Comparison of ENCODE assay signal across 9 mouse cellular contexts in genomic region chr7:143395113-143395563, GRCm38 (mm10).
DNase-seq lines count a peak whose midpoint lies in the region; ATAC-seq lines count a peak whose summit lies in the region.
"Had no signal": no experiment of that assay in that cellular context is flagged by ENCODE, and none has a peak within 500 bp of the region (broad histone marks: within the 10 kb centered on the region; RNA-seq: fewer than 3 reads in every experiment).

No protein-coding gene starts in this region.

- no peak for DNase-seq in embryonic facial prominence, embryonic 11.5 days (ENCODE audit: low spot score)
- DNase-seq in embryonic facial prominence, embryonic 10.5 days (ENCODE audit: low spot score): no peak
- peak; percentile 45 for DNase-seq in lung, postnatal 14 days
- no peak for DNase-seq in hindbrain, embryonic 11.5 days (ENCODE audit: low spot score)
- DNase-seq in thymus, postnatal 14 days: no peak

- H3K4me3 ChIP-seq in embryonic facial prominence, embryonic 11.5 days (ENCODE audit: low read depth, low read length): no peak overlapping the region
- no peak overlapping the region for H3K4me3 ChIP-seq in embryonic facial prominence, embryonic 10.5 days
- H3K4me3 ChIP-seq in heart, embryonic 12.5 days: no peak overlapping the region
- H3K4me3 ChIP-seq in kidney, embryonic 16.5 days (ENCODE audit: low read length): no peak overlapping the region
- no peak overlapping the region for H3K4me3 ChIP-seq in hindbrain, embryonic 11.5 days (ENCODE audit: low read depth, low read length)
- H3K4me3 ChIP-seq: liver, embryonic 15.5 days had no signal

- H3K9me3 ChIP-seq in embryonic facial prominence, embryonic 11.5 days (replicated peaks; ENCODE audit: control insufficient read depth, low read length): no peaks in the 10 kb centered on the region
- 0 out of 2 replicates have a peak, but pooled peaks cover 8% of the 10 kb centered on the region for H3K9me3 ChIP-seq in embryonic facial prominence, embryonic 10.5 days
- no peaks in the 10 kb centered on the region for H3K9me3 ChIP-seq in heart, embryonic 12.5 days (replicated peaks)
- peaks cover 8% of the 10 kb centered on the region; the same call in 1 of the 2 replicates for H3K9me3 ChIP-seq in kidney, embryonic 16.5 days (ENCODE audit: low read length)
- H3K9me3 ChIP-seq in hindbrain, embryonic 11.5 days (ENCODE audit: control insufficient read depth, low read length): no peaks in the 10 kb centered on the region
- H3K9me3 ChIP-seq: liver, embryonic 15.5 days had no signal

- H3K27me3 ChIP-seq in embryonic facial prominence, embryonic 11.5 days (ENCODE audit: control insufficient read depth, insufficient read depth, low read length): no peaks in the 10 kb centered on the region
- H3K27me3 ChIP-seq in embryonic facial prominence, embryonic 10.5 days (replicated peaks; ENCODE audit: low read depth, poor library complexity, severe bottlenecking): peaks cover 9% of the 10 kb centered on the region; the same call in 1 of the 2 replicates
- no peaks in the 10 kb centered on the region for H3K27me3 ChIP-seq in heart, embryonic 12.5 days (replicated peaks)
- no peaks in the 10 kb centered on the region for H3K27me3 ChIP-seq in kidney, embryonic 16.5 days (ENCODE audit: insufficient read depth, low read length)
- H3K27me3 ChIP-seq in hindbrain, embryonic 11.5 days (ENCODE audit: control insufficient read depth, insufficient read depth, low read length): no peaks in the 10 kb centered on the region
- H3K27me3 ChIP-seq: liver, embryonic 15.5 days had no signal

- no peaks in the 10 kb centered on the region for H3K4me1 ChIP-seq in embryonic facial prominence, embryonic 11.5 days (ENCODE audit: control insufficient read depth, insufficient read depth, low read length)
- peaks cover 13% of the 10 kb centered on the region for H3K4me1 ChIP-seq in embryonic facial prominence, embryonic 10.5 days
- H3K4me1 ChIP-seq in heart, embryonic 12.5 days (replicated peaks): peaks cover 29% of the 10 kb centered on the region
- H3K4me1 ChIP-seq in kidney, embryonic 16.5 days (ENCODE audit: insufficient read depth, low read length): peaks cover 10% of the 10 kb centered on the region
- no peaks in the 10 kb centered on the region for H3K4me1 ChIP-seq in hindbrain, embryonic 11.5 days (replicated peaks; ENCODE audit: control insufficient read depth, insufficient read depth, low read length)

- H3K9ac ChIP-seq in embryonic facial prominence, embryonic 11.5 days (replicated peaks; ENCODE audit: low read length): no peak overlapping the region
- H3K9ac ChIP-seq in heart, embryonic 12.5 days: no peak overlapping the region
- no peak overlapping the region for H3K9ac ChIP-seq in kidney, embryonic 16.5 days (replicated peaks; ENCODE audit: low read length)
- H3K9ac ChIP-seq in hindbrain, embryonic 11.5 days (ENCODE audit: low read depth, low read length): no peak overlapping the region
- H3K9ac ChIP-seq: liver, embryonic 15.5 days had no signal

- ATAC-seq in embryonic facial prominence, embryonic 11.5 days (replicated peaks; ENCODE audit: insufficient number of reproducible peaks, low FRiP score, low TSS enrichment, low read depth): peak; percentile 48; the same call in 1 of the 2 replicates
- ATAC-seq in heart, embryonic 12.5 days (ENCODE audit: insufficient number of reproducible peaks, low FRiP score): peak; percentile 76
- 0 out of 2 replicates have a peak, but pooled peaks have one; percentile 59 for ATAC-seq in kidney, embryonic 16.5 days (ENCODE audit: low FRiP score, low TSS enrichment)
- ATAC-seq in CD4-positive, CD25-positive, alpha-beta regulatory T cell, adult 4 months: no peak
- no peak for ATAC-seq in hindbrain, embryonic 11.5 days (ENCODE audit: low FRiP score)

- WGBS in embryonic facial prominence, embryonic 11.5 days: 65% methylated on average over 9 of the region's 9 CpGs
- 68% methylated on average over 9 of the region's 9 CpGs for WGBS in embryonic facial prominence, embryonic 10.5 days
- 18% methylated on average over 9 of the region's 9 CpGs for WGBS in heart, embryonic 12.5 days
- 59% methylated on average over 9 of the region's 9 CpGs for WGBS in kidney, embryonic 16.5 days
- 69% methylated on average over 9 of the region's 9 CpGs for WGBS in hindbrain, embryonic 11.5 days

- H3K36me3 ChIP-seq in embryonic facial prominence, embryonic 11.5 days (replicated peaks; ENCODE audit: control insufficient read depth, insufficient read depth, low read depth, low read length): no peaks in the 10 kb centered on the region
- H3K36me3 ChIP-seq in embryonic facial prominence, embryonic 10.5 days (replicated peaks): no peaks in the 10 kb centered on the region
- H3K36me3 ChIP-seq in heart, embryonic 12.5 days: peaks cover 3% of the 10 kb centered on the region; the same call in 1 of the 2 replicates
- H3K36me3 ChIP-seq in kidney, embryonic 16.5 days (ENCODE audit: insufficient read depth, low read length): no peaks in the 10 kb centered on the region
- H3K36me3 ChIP-seq in hindbrain, embryonic 11.5 days (ENCODE audit: control insufficient read depth, insufficient read depth, low read length): no peaks in the 10 kb centered on the region
- H3K36me3 ChIP-seq: liver, embryonic 15.5 days had no signal

- H3K4me2 ChIP-seq in embryonic facial prominence, embryonic 11.5 days (ENCODE audit: low read depth, low read length): no peak overlapping the region
- 0 out of 2 replicates have a peak overlapping the region, but pooled peaks have one; percentile 8 for H3K4me2 ChIP-seq in heart, embryonic 12.5 days
- no peak overlapping the region for H3K4me2 ChIP-seq in kidney, embryonic 16.5 days (replicated peaks; ENCODE audit: low read depth, low read length)
- H3K4me2 ChIP-seq in hindbrain, embryonic 11.5 days (replicated peaks; ENCODE audit: low read depth, low read length): no peak overlapping the region
- H3K4me2 ChIP-seq: liver, embryonic 15.5 days had no signal

- H3K27ac ChIP-seq in embryonic facial prominence, embryonic 11.5 days (replicated peaks; ENCODE audit: low read depth, low read length): no peak overlapping the region
- no peak overlapping the region for H3K27ac ChIP-seq in embryonic facial prominence, embryonic 10.5 days (replicated peaks)
- peak overlapping the region; percentile 70 for H3K27ac ChIP-seq in heart, embryonic 12.5 days (ENCODE audit: poor library complexity, severe bottlenecking)
- no peak overlapping the region for H3K27ac ChIP-seq in kidney, embryonic 16.5 days (ENCODE audit: low read length)
- H3K27ac ChIP-seq in hindbrain, embryonic 11.5 days (ENCODE audit: low read depth, low read length): no peak overlapping the region
- H3K27ac ChIP-seq: liver, embryonic 15.5 days had no signal

Comparison
In these comparisons a context has a peak if more than half of its experiments do, and no peak if none do; other contexts are left out.
1. ATAC-seq: peak in embryonic facial prominence, embryonic 11.5 days (single experiment), heart, embryonic 12.5 days (single experiment) and kidney, embryonic 16.5 days (single experiment); none in CD4-positive, CD25-positive, alpha-beta regulatory T cell, adult 4 months (single experiment) and hindbrain, embryonic 11.5 days (single experiment).